Mouse (Mus musculus) gastrocnemius, adult 2 months (tissue): ENCODE measurements around the gene Fgfr2. TPM values are rescaled to one million over a fixed set of nuclear protein-coding genes. Genes with fewer than 3 reads are reported as not detected.
A peak's percentile ranks its signal among the peaks of the same experiment; 100 is the strongest.

Source experiments
- DNase-seq: peaks from one replicate; pipeline ENCODE4 v3.0.0; 2022
- H3K27ac ChIP-seq: fragments of 200-600 bp; 2 replicates; pipeline ENCODE4 v1.8.1; 2022; ENCODE audit warnings: mild to moderate bottlenecking
- H3K4me3 ChIP-seq: fragments of 200-600 bp; 2 replicates; pipeline ENCODE4 v1.8.1; 2022; ENCODE audit warnings: mild to moderate bottlenecking, moderate library complexity
- CTCF ChIP-seq: fragments of 200-600 bp; IDR thresholded peaks from 2 replicates; pipeline ENCODE4 v1.8.1; 2022; ENCODE audit warnings: antibody characterized with exemption, mild to moderate bottlenecking, moderate library complexity
- intact Hi-C: fragments of 180-260 bp; cut with DNase I; formaldehyde crosslinking; loops from one replicate; pipeline ENCODE4 v1.15.1; 2025
- total RNA-seq, 2 experiments: library from RNA; stranded (reverse); gene quantifications; 2 replicates each; pipeline ENCODE4 v1.2.3; 2021

The Fgfr2 gene
- total RNA-seq, 2 experiments from 2014 or later, result 0.15 to 0.33 TPM

- H3K27ac ChIP-seq, result no peak overlapping the region
- intact Hi-C loops, result no loop called here
- H3K4me3 ChIP-seq, result no peak overlapping the region
- no peak for DNase-seq
- no peak for TF ChIP-seq CTCF
These were observed 140.5 kb downstream of the Fgfr2 start for GRCm38 (mm10) chr7:132982639-132983038.

GRCm38 (mm10) chr7:132977981-132978380 is 145.2 kb downstream of the Fgfr2 start:
- Histone ChIP-seq H3K4me3 (no peak overlapping the region), H3K27ac (no peak overlapping the region)
- TF ChIP-seq CTCF, result no peak
- intact Hi-C loops, result no loop called here
- DNase-seq, result no peak

GRCm38 (mm10) chr7:132976079-132976478 is 147.1 kb downstream of the Fgfr2 start:
- intact Hi-C loops, result no loop called here
- TF ChIP-seq CTCF, result no peak
- H3K4me3 ChIP-seq, result no peak overlapping the region
- no peak for DNase-seq
- no peak overlapping the region for H3K27ac ChIP-seq

GRCm38 (mm10) chr7:132972079-132972478 is 151.1 kb downstream of the Fgfr2 start:
- Histone ChIP-seq H3K4me3 (no peak overlapping the region), H3K27ac (no peak overlapping the region)
- DNase-seq, result no peak
- TF ChIP-seq CTCF, result peak; percentile 7; the same call in 1 of the 2 replicates
- intact Hi-C loops, result no loop called here

GRCm38 (mm10) chr7:132965707-132966106 is 157.4 kb downstream of the Fgfr2 start:
- no peak for DNase-seq
- Histone ChIP-seq H3K27ac (no peak overlapping the region), H3K4me3 (no peak overlapping the region)
- intact Hi-C loops, result no loop called here
- no peak for TF ChIP-seq CTCF

GRCm38 (mm10) chr7:132964395-132964794 is 158.8 kb downstream of the Fgfr2 start:
- Histone ChIP-seq H3K27ac (peak overlapping the region; percentile 80), H3K4me3 (no peak overlapping the region)
- intact Hi-C loops, result no loop called here
- no peak for DNase-seq
- no peak for TF ChIP-seq CTCF

GRCm38 (mm10) chr7:132950613-132951012 is 172.5 kb downstream of the Fgfr2 start:
- H3K27ac ChIP-seq, result peak overlapping the region; percentile 86
- no peak for TF ChIP-seq CTCF
- intact Hi-C loops, result no loop called here

GRCm38 (mm10) chr7:132949968-132950367 is 173.2 kb downstream of the Fgfr2 start:
- H3K4me3 ChIP-seq, result peak overlapping the region; percentile 11; the same call in 1 of the 2 replicates
- no peak for DNase-seq
- peak overlapping the region; percentile 86 for H3K27ac ChIP-seq
- no peak for TF ChIP-seq CTCF
- intact Hi-C loops, result no loop called here

More at GRCm38 (mm10) chr7:132950613-132951012, 172.5 kb downstream of the Fgfr2 start:
- no peak for DNase-seq
- peak overlapping the region; percentile 11; the same call in 1 of the 2 replicates for H3K4me3 ChIP-seq

- no peak for TF ChIP-seq CTCF
- no peak for DNase-seq
- intact Hi-C loops, result no loop called here
- Histone ChIP-seq H3K27ac (peak overlapping the region; percentile 89), H3K4me3 (no peak overlapping the region)
These were observed 182.6 kb downstream of the Fgfr2 start for GRCm38 (mm10) chr7:132940569-132940968.

GRCm38 (mm10) chr7:132939118-132939517 is 184.0 kb downstream of the Fgfr2 start:
- Histone ChIP-seq H3K4me3 (no peak overlapping the region), H3K27ac (peak overlapping the region; percentile 89)
- no peak for TF ChIP-seq CTCF
- intact Hi-C loops, result no loop called here
- no peak for DNase-seq

- H3K4me3 ChIP-seq, result no peak overlapping the region
- intact Hi-C loops, result no loop called here
- peak; percentile 30; the same call in 1 of the 2 replicates for TF ChIP-seq CTCF
- no peak for DNase-seq
- H3K27ac ChIP-seq, result peak overlapping the region; percentile 38; the same call in 1 of the 2 replicates
These were observed 188.4 kb downstream of the Fgfr2 start for GRCm38 (mm10) chr7:132934743-132935142.

- Histone ChIP-seq H3K27ac (peak overlapping the region; percentile 20; the same call in 1 of the 2 replicates), H3K4me3 (no peak overlapping the region)
- DNase-seq, result no peak
- no peak for TF ChIP-seq CTCF
- intact Hi-C loops, result no loop called here
These were observed 189.8 kb downstream of the Fgfr2 start for GRCm38 (mm10) chr7:132933331-132933730.

- intact Hi-C loops, result loop anchor here (2.0 kb wide), 1 partner anchor 65 kb away; no protein-coding TSS in a partner anchor
- TF ChIP-seq CTCF, result no peak
- Histone ChIP-seq H3K4me3 (peak overlapping the region; percentile 95), H3K27ac (peak overlapping the region; percentile 99)
- DNase-seq, result peak; percentile 81
These were observed 191.4 kb downstream of the Fgfr2 start for GRCm38 (mm10) chr7:132931560-132932351.
